Mouse (Mus musculus) olfactory bulb, adult 2 months (tissue): Measurements from ENCODE around the gene Dlx6. TPM values are rescaled to one million over a fixed set of nuclear protein-coding genes. Genes with fewer than 3 reads are reported as not detected.

Source experiments
- H3K27ac ChIP-seq: fragments of 200-500 bp; 2 replicates; pipeline ENCODE4 v1.5.1; 2012; ENCODE audit warnings: low read depth, low read length; ENCODE audit not compliant: insufficient read depth
- H3K4me1 ChIP-seq: fragments of 200-500 bp; 2 replicates; pipeline ENCODE4 v1.6.1; 2012; ENCODE audit warnings: low read length; ENCODE audit not compliant: control insufficient read depth, insufficient read depth
- H3K4me3 ChIP-seq: fragments of 200-500 bp; 2 replicates; pipeline ENCODE4 v1.5.1; 2012; ENCODE audit warnings: mild to moderate bottlenecking, low read depth, low read length, moderate library complexity; ENCODE audit not compliant: insufficient read depth
- CTCF ChIP-seq: fragments of 200-500 bp; IDR thresholded peaks from 2 replicates; pipeline ENCODE4 v1.5.1; 2012; ENCODE audit warnings: low read depth, mild to moderate bottlenecking, low read length, moderate library complexity; ENCODE audit not compliant: insufficient read depth
- POLR2A ChIP-seq: fragments of 200-500 bp; IDR thresholded peaks from 2 replicates; pipeline ENCODE4 v1.6.1; 2012; ENCODE audit warnings: mild to moderate bottlenecking, low read depth, low read length, moderate library complexity; ENCODE audit not compliant: insufficient read depth
- WGBS: fragments of 180-500 bp; shearing (Covaris S2); methylation state at CpG from one replicate; pipeline ENCODE4 v1.1.7; 2018; 5-methylcytosine and 5-hydroxymethylcytosine counted together
- polyA plus RNA-seq: library from polyadenylated mRNA; stranded (reverse); fragments of >200 nt; gene quantifications from 2 replicates; pipeline ENCODE4 v1.2.4, GENCODE M21; 2012; ENCODE audit warnings: low replicate concordance; ENCODE audit not compliant: missing spikeins, insufficient read depth, insufficient read length

The Dlx6 gene
- polyA plus RNA-seq, 1 experiment: not detected

DNA sequence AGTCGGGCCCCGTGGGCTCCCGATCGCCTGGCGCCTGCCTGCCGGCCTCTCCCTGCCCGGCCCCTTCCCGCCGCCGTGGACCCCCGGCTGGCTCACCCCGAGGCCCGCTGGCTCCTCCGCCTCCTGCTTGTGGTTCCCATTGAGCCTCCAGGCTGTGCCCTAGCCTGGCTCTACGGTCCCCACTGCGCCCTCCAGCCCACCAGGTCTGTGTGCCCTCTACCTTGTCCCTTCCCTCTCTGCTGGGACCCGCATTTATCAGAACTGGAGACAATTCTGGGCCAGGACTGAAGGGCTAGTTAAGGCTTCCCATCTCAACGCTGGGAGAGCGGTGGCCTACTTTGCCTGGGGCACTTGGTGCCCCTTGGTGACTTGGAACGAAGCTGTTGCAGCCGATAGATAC, 821 bp downstream of the Dlx6 start:
- Histone ChIP-seq H3K27ac (peak overlapping the region; percentile 98), H3K4me1 (no peaks in the 10 kb centered on the region), H3K4me3 (peak overlapping the region; percentile 74)
- no peak for TF ChIP-seq CTCF
- no peak for TF ChIP-seq POLR2A
- 2% methylated on average over 21 of the region's 21 CpGs for WGBS

DNA sequence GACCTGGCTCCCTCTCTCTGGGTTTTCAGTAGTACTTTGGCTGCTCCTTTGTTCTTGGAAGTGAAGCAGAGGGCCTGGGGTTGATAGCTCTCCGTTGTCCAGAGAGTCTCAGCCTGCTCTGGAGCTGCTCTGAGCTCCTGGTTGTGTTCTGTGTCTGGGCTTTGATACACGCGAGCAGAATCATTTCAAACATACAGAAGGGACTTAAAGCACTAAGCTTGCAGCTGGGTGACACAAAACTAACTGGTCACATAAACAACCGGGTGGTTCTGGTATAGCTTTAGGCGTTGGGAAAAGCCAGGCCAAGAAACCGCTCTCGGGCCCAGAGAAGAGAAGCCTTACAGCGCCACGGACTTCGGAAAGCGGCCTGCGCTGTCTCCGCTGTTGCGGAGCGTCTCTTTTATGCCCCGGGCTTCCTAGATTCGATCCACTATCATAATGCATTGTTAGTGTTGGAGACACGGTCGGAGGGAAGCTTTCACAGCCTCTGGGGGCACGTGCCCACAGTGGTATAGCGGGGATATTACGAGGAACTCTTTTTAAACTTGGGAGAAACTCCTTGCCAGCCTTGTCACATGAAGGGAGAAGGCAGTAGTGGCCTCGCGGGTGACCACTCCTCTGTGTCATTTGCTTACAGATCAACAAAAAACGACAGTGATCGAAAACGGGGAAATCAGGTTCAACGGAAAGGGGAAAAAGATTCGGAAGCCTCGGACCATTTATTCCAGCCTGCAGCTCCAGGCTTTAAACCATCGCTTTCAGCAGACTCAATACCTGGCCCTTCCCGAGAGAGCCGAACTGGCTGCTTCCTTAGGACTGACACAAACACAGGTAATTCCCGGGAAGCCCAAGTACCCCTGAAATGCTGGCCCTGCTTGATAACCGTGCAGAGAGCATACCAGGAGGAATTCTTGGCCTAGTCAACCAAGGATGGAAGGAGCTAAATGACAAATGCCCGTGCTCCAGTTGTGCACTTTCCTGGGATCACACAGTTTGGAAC, 1.6 kb downstream of the Dlx6 start:
- WGBS: 6% methylated on average over 36 of the region's 36 CpGs
- no peak for TF ChIP-seq POLR2A
- TF ChIP-seq CTCF: peak; percentile 7; the same call in 1 of the 2 replicates
- Histone ChIP-seq H3K4me3 (peak overlapping the region; percentile 74), H3K4me1 (no peaks in the 10 kb centered on the region), H3K27ac (peak overlapping the region; percentile 98)

- no peaks in the 10 kb centered on the region for H3K4me1 ChIP-seq
- WGBS: 2% methylated on average over 9 of the region's 9 CpGs
- peak overlapping the region; percentile 60 for H3K4me3 ChIP-seq
- TF ChIP-seq CTCF: no peak
- H3K27ac ChIP-seq: peak overlapping the region; percentile 94
Observed at GRCm38 (mm10) chr6:6867031-6867430, 3.9 kb downstream of the Dlx6 start.

- Histone ChIP-seq H3K4me1 (peaks cover 3% of the 10 kb centered on the region), H3K4me3 (no peak overlapping the region), H3K27ac (peak overlapping the region; percentile 95)
- TF ChIP-seq CTCF (no peak), POLR2A (no peak)
- 7% methylated on average over 13 of the region's 13 CpGs for WGBS
Observed at GRCm38 (mm10) chr6:6869041-6869685, 6.0 kb downstream of the Dlx6 start.

- Histone ChIP-seq H3K27ac (peak overlapping the region; percentile 98), H3K4me1 (peaks cover 3% of the 10 kb centered on the region), H3K4me3 (peak overlapping the region; percentile 32)
- 2% methylated on average over 11 of the region's 11 CpGs for WGBS
- TF ChIP-seq POLR2A (no peak), CTCF (no peak)
Observed at GRCm38 (mm10) chr6:6869961-6870800, 7.0 kb downstream of the Dlx6 start.

DNA sequence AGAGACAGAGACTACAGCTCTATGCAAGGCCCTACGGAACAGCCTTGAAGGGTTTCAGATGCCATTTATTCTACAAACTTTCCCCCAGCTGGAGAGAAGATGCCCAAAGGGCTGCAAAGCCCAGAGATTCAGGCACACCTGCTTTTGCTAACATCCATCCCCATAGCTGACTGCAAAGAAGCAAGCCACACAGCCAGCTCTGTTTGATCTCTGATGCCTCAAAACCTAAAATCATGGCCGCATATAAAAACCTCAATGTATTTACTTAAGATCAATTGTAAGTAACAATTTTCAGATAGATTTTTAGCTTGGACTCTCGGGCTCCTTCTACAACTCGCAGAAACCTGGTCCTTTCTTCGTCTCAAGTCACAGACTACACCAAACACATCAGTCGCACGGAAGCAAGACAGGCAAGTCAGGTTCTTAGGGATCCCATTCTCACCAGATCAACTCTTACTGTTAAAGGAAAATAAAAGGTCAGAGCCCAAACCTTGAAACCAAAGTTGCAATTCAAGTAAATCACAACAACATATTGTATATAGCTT, 7.8 kb downstream of the Dlx6 start:
- WGBS: 9% methylated on average over 7 of the region's 7 CpGs
- peak overlapping the region; percentile 22 for H3K4me3 ChIP-seq
- peaks cover 6% of the 10 kb centered on the region for H3K4me1 ChIP-seq
- no peak for TF ChIP-seq POLR2A
- no peak for TF ChIP-seq CTCF
- H3K27ac ChIP-seq: peak overlapping the region; percentile 98

GRCm38 (mm10) chr6:6871692-6872091, 8.6 kb downstream of the Dlx6 start:
- Histone ChIP-seq H3K4me3 (no peak overlapping the region), H3K4me1 (peaks cover 6% of the 10 kb centered on the region), H3K27ac (peak overlapping the region; percentile 98)
- WGBS: 10% methylated on average over 5 of the region's 5 CpGs
- TF ChIP-seq POLR2A (no peak), CTCF (no peak)

DNA sequence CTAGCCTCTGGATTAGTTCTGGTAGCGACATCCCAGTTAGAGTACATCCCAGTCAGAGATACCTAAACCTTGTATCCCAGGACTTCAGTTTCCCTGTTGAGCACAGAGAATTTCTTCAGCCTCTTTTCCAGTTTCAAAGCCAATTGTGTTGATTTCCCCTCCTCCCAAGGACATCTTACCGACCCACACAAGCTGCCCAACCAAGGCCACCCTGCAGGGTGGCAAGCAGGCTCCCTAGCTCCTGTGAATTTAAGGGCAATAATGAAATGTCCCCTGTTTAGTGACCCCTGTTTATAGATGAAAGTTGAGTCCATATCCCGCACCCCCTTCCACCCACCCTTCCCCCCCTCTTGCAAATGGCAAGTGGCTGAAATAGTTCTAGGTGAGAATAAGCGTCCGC, 9.7 kb downstream of the Dlx6 start:
- WGBS: 19% methylated on average over 5 of the region's 5 CpGs
- H3K27ac ChIP-seq: peak overlapping the region; percentile 78
- TF ChIP-seq POLR2A: no peak
- no peak for TF ChIP-seq CTCF

More for the DNA sequence above, 9.7 kb downstream of the Dlx6 start:
- H3K4me1 ChIP-seq: peaks cover 6% of the 10 kb centered on the region
- peak overlapping the region; percentile 17 for H3K4me3 ChIP-seq
